Mouse (Mus musculus) kidney, adult 2 months (tissue): Measurements from ENCODE around the gene Hlx. TPM values are rescaled to one million over a fixed set of nuclear protein-coding genes. Genes with fewer than 3 reads are reported as not detected.
A peak's percentile ranks its signal among the peaks of the same experiment; 100 is the strongest.

Experiments used
- DNase-seq: peaks from one replicate; pipeline ENCODE4 v3.0.0; 2021
- H3K27ac ChIP-seq: fragments of 200-500 bp; 2 replicates; pipeline ENCODE4 v1.5.1; 2012; ENCODE audit warnings: low read depth, low read length, control low read depth, inconsistent platforms; ENCODE audit not compliant: insufficient read depth
- H3K27me3 ChIP-seq: fragments of 200-500 bp; replicated peaks from 2 replicates; pipeline ENCODE4 v1.6.1; 2012; ENCODE audit warnings: mild to moderate bottlenecking, moderate library complexity, low read length, inconsistent platforms; ENCODE audit not compliant: control insufficient read depth, insufficient read depth
- H3K36me3 ChIP-seq: fragments of 200-500 bp; 2 replicates; pipeline ENCODE4 v1.6.1; 2012; ENCODE audit warnings: mild to moderate bottlenecking, moderate library complexity, low read length, inconsistent platforms; ENCODE audit not compliant: control insufficient read depth, insufficient read depth
- H3K4me1 ChIP-seq: fragments of 200-500 bp; 2 replicates; pipeline ENCODE4 v1.6.1; 2011; ENCODE audit warnings: low read length; ENCODE audit not compliant: control insufficient read depth, insufficient read depth
- H3K4me3 ChIP-seq: fragments of 200-500 bp; 2 replicates; pipeline ENCODE4 v1.5.1; 2011; ENCODE audit warnings: mild to moderate bottlenecking, low read depth, low read length, control low read depth; ENCODE audit not compliant: insufficient read depth
- CTCF ChIP-seq: fragments of 200-500 bp; conservative IDR thresholded peaks from 2 replicates; pipeline ENCODE4 v1.5.1; 2011; ENCODE audit warnings: low read depth, mild to moderate bottlenecking, control low read depth, low read length, moderate library complexity, mixed read lengths; ENCODE audit not compliant: insufficient read depth, insufficient read length
- POLR2A ChIP-seq: fragments of 200-500 bp; IDR thresholded peaks from one replicate; pipeline ENCODE4 v1.6.1; 2011; ENCODE audit warnings: low read depth, low read length, control low read depth
- WGBS: fragments of 180-500 bp; shearing (Covaris S2); methylation state at CpG from one replicate; pipeline ENCODE4 v1.1.7; 2018; 5-methylcytosine and 5-hydroxymethylcytosine counted together
- polyA plus RNA-seq: library from polyadenylated mRNA; depleted of rRNA; stranded (reverse); fragments of >200 nt; gene quantifications from 2 replicates; pipeline ENCODE4 v1.2.3, GENCODE M21; 2012

Gene Hlx
- polyA plus RNA-seq, 1 experiment = 7.4 TPM

DNA sequence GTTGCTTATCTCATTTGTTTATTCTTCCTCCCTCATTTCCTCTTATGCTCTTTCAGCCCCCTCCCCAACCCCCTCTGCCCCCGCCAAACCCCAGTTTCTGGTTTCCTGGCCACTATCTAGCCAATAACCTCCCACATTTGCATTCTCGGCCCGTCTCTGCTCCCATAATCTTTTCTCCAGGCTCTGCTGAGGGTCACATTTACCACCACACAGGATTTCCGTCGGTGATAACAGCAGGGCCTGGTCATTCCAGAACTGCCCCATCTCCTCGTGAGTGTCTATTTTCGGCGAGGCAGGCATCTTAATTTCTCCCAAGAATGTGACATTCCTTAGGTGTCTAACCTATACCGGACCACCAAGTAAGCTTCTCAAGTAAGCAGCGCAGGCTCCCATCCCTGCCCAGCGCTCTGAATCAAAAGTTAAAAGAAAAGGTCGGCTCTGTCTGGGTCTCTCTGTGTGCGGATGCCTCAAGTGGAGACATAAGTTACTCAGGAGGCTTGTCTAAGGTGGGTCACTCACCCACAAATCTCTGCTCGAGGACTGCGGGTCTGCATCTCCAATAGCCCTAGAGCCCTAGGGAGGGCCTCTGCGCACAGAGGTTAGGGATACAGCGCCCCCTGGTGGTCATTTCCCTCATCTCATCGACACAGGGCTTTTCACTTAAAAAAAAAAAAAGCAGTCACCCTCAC, 38.9 kb upstream of the Hlx start:
- Histone ChIP-seq H3K4me1 (no peaks in the 10 kb centered on the region), H3K4me3 (no peak overlapping the region), H3K36me3 (no peaks in the 10 kb centered on the region), H3K27ac (no peak overlapping the region), H3K27me3 (no peaks in the 10 kb centered on the region)
- DNase-seq = peak; percentile 72
- TF ChIP-seq POLR2A (no peak), CTCF (peak; percentile 64)
- WGBS = 17% methylated on average over 18 of the region's 18 CpGs

DNA sequence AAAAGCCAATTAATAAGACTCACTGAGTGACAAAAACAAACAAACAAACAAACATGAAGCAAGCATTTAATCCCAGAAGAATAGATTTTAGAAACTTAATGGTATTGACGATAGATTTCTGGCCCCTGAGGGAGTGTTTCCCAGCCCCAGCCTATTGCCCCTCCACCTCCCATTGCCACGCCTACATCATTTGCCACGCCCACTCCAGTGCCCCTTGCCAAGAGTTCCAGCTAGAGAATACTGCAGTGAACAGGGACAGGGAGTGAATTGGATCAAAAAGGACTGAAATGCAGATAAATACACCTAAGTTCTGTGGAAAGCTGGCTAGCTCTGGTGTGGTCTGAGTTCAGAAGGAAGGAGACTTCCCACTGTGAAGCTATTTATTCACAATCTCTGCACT, 31.4 kb upstream of the Hlx start:
- WGBS = 44% methylated on average over 3 of the region's 3 CpGs
- H3K27ac ChIP-seq = no peak overlapping the region
- TF ChIP-seq CTCF (no peak), POLR2A (no peak)

DNA sequence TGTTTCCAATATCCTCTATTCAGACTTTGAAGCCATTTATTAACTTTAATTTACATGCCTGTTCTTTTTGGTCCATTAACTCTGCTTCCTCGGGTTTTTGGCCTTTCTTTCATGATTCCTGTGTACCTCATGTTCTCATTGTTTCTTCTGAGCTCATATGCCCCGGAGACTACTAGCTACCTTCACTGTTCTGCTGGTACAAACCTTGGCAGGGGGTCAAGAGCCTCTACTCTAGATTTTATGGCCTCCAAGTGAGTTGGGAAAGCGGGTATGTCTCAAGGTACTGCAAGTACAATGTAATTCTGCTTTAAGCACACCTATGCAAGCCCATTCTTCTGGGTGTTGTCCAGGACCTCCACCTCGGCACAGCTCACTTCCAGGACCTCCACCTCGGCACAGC, 30.5 kb upstream of the Hlx start:
- 38% methylated on average over 5 of the region's 5 CpGs for WGBS
- H3K4me3 ChIP-seq = no peak overlapping the region
- TF ChIP-seq POLR2A (no peak), CTCF (no peak)
- no peak for DNase-seq
- H3K27ac ChIP-seq = no peak overlapping the region
- H3K36me3 ChIP-seq = no peaks in the 10 kb centered on the region
- H3K4me1 ChIP-seq = no peaks in the 10 kb centered on the region
- no peaks in the 10 kb centered on the region; the same call in 1 of the 2 replicates for H3K27me3 ChIP-seq

More for the DNA sequence above, 31.4 kb upstream of the Hlx start:
- Histone ChIP-seq H3K27me3 (no peaks in the 10 kb centered on the region; the same call in 1 of the 2 replicates), H3K36me3 (no peaks in the 10 kb centered on the region), H3K4me1 (no peaks in the 10 kb centered on the region), H3K4me3 (no peak overlapping the region)
- DNase-seq = no peak

DNA sequence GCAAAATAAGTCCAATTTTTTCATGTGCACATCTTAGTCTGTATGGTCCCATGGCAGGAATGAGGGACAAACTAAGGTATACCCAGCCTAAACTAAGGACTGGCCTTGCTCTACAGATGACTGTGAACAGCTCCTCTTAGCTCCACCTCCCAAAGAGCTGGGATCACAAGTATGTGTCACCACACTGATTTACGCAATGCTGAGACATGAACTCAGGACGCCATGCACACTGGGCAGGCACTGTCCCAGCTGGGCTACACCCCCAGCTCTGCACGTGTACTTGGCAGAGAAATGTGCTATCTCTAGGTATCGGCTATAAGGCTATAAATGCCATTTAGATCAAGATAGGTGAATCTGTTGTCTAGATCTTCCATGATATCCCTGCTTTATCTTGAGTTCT, 29.6 kb upstream of the Hlx start:
- DNase-seq = no peak
- 66% methylated on average over 4 of the region's 4 CpGs for WGBS

DNA sequence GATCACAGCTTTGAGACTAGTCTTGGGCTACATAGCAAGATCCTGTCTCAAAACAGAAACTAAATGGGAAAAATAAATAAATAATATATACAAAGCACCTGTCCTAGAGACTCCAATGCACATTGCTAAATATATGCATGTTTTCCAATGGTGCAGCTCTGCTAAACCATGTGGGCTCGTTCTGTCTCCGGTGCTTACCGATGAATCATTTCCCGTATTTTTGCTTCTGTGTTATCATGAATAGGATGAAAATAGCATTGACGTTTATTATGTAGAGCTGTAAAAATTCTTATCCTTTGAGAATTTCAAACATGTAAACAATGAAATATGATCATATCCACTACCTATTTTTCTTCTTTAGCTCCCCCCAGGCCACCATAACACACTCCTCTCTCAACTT, 20.3 kb upstream of the Hlx start:
- Histone ChIP-seq H3K27me3 (no peaks in the 10 kb centered on the region; the same call in none of the 2 replicates), H3K27ac (no peak overlapping the region), H3K4me1 (peaks cover 4% of the 10 kb centered on the region; the same call in 1 of the 2 replicates), H3K4me3 (no peak overlapping the region), H3K36me3 (no peaks in the 10 kb centered on the region)
- TF ChIP-seq CTCF (no peak), POLR2A (no peak)
- 67% methylated on average over 5 of the region's 5 CpGs for WGBS
- DNase-seq = peak; percentile 22

More for the DNA sequence above, 29.6 kb upstream of the Hlx start:
- H3K4me1 ChIP-seq = no peaks in the 10 kb centered on the region
- no peak overlapping the region for H3K4me3 ChIP-seq
- no peak overlapping the region for H3K27ac ChIP-seq
- H3K36me3 ChIP-seq = no peaks in the 10 kb centered on the region
- TF ChIP-seq CTCF = no peak
- no peak for TF ChIP-seq POLR2A
- H3K27me3 ChIP-seq = no peaks in the 10 kb centered on the region; the same call in none of the 2 replicates

DNA sequence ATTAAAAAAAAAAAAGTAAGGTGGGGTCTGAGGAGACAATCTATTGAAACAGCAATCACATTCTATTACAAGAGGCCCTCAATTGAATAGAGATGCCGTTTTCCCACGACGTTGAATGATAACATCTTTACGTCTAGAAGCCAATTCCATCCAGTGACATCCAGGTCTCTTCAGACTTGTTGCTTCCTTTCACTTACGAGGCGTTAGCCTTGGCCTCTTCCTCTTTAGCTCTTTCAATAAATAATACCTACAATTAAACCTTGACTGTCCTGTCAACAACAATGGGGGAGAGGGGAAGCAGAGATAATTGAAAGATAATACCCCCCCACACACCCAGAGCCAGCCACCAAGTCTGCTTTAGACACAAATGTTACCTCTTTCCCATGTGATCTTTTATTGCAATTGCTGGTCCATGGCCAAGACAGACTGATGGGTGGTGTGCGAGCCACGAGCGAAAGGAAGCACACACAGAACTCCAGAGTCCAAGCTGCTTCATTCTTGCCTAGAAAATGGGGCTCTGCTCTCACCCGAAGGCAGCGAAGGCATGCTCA, 17.8 kb upstream of the Hlx start:
- TF ChIP-seq CTCF = no peak
- no peak for TF ChIP-seq POLR2A
- Histone ChIP-seq H3K27ac (no peak overlapping the region), H3K4me1 (no peaks in the 10 kb centered on the region), H3K27me3 (no peaks in the 10 kb centered on the region; the same call in 1 of the 2 replicates), H3K36me3 (no peaks in the 10 kb centered on the region), H3K4me3 (no peak overlapping the region)
- WGBS = 56% methylated on average over 11 of the region's 11 CpGs
- DNase-seq = peak; percentile 70

DNA sequence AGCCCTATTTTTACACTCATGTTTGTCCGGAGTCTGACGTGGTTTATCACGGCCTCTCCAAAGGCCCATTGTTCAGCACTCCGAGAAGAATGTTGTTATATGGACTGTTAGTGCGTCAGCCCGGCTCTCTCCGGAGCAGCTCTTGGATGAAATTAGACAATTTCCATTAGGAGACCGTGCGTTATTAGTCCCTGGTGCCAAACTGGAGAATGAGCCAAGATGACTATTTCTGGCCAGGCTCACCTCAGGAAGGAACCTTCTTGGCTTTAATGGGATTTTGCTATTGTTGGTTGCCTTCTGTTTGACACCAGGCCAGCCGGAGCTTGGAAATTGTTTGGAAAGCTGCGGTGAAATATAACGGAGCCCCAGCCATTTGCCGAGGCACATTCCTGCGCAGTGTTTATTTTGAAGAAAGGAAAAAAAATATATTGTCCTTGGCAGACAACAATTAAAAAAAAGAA, 16.3 kb upstream of the Hlx start:
- no peaks in the 10 kb centered on the region for H3K4me1 ChIP-seq
- no peaks in the 10 kb centered on the region for H3K36me3 ChIP-seq
- DNase-seq = peak; percentile 91
- TF ChIP-seq CTCF (no peak), POLR2A (no peak)
- no peak overlapping the region for H3K4me3 ChIP-seq
- no peak overlapping the region for H3K27ac ChIP-seq
- 46% methylated on average over 14 of the region's 14 CpGs for WGBS
- H3K27me3 ChIP-seq = no peaks in the 10 kb centered on the region; the same call in 1 of the 2 replicates
